Mouse (Mus musculus) kidney, postnatal 0 days (tissue): ENCODE data around the gene 1110059E24Rik. TPM values are rescaled to one million over a fixed set of nuclear protein-coding genes. Genes with fewer than 3 reads are reported as not detected.
"Not testable (repeated sequence)": the region's sequence is repeated elsewhere in the genome, so short reads cannot be mapped to it uniquely, and the experiment has no call there.

Experiments used
- ATAC-seq: fragments of 200-750 bp; cut with Nextera tagmentation; replicated peaks from 2 replicates; pipeline ENCODE4 v1.8.0; 2017; ENCODE audit warnings: low read depth, moderate number of reproducible peaks, moderate TSS enrichment, moderate library complexity; ENCODE audit not compliant: low FRiP score
- DNase-seq: peaks from one replicate; pipeline ENCODE4 v3.0.0-alpha.2; 2016; ENCODE audit warnings: low spot score
- H3K27ac ChIP-seq: fragments of 300-500 bp; sonication (generic); 2 replicates; pipeline ENCODE4 v1.5.1; 2014; ENCODE audit warnings: mild to moderate bottlenecking
- H3K27me3 ChIP-seq: fragments of 300-500 bp; sonication (generic); 2 replicates; pipeline ENCODE4 v1.6.1; 2014; ENCODE audit warnings: low read length, mixed read lengths; ENCODE audit not compliant: insufficient read depth
- H3K36me3 ChIP-seq: fragments of 300-500 bp; sonication (generic); 2 replicates; pipeline ENCODE4 v1.6.1; 2014; ENCODE audit warnings: low read length, mixed read lengths; ENCODE audit not compliant: insufficient read depth
- H3K4me1 ChIP-seq: fragments of 300-500 bp; sonication (generic); replicated peaks from 2 replicates; pipeline ENCODE4 v1.6.1; 2014; ENCODE audit warnings: antibody characterized with exemption, low read length, mixed read lengths; ENCODE audit not compliant: insufficient read depth
- H3K4me2 ChIP-seq: fragments of 300-500 bp; sonication (generic); 2 replicates; pipeline ENCODE4 v1.6.1; 2014; ENCODE audit warnings: mild to moderate bottlenecking, low read length, moderate library complexity, mixed read lengths
- H3K4me3 ChIP-seq: fragments of 300-500 bp; sonication (generic); replicated peaks from 2 replicates; pipeline ENCODE4 v1.5.1; 2014; ENCODE audit warnings: low read depth, low read length
- H3K9ac ChIP-seq: fragments of 300-500 bp; sonication (generic); 2 replicates; pipeline ENCODE4 v1.6.1; 2014; ENCODE audit warnings: low read depth, low read length
- H3K9me3 ChIP-seq: fragments of 300-500 bp; sonication (generic); replicated peaks from 2 replicates; pipeline ENCODE4 v1.6.1; 2016; ENCODE audit warnings: low read length, inconsistent platforms, mixed read lengths
- CTCF ChIP-seq: IDR thresholded peaks from 2 replicates; pipeline ENCODE4 v1.5.1; 2016; ENCODE audit warnings: antibody characterized with exemption, low read depth, mild to moderate bottlenecking, moderate library complexity
- WGBS: fragments of 180-500 bp; shearing (Covaris S2); extraction: QIAGEN DNeasy Blood & Tissue Kit; methylation state at CpG from one replicate; pipeline ENCODE4 v1.1.7; 2014; 5-methylcytosine and 5-hydroxymethylcytosine counted together
- polyA plus RNA-seq: library from polyadenylated mRNA; unstranded; fragments of >200 nt; fragmentation: Nextera tagmentation; extraction: Ambion mirVana; gene quantifications from 2 replicates; pipeline ENCODE4 v1.2.1, GENCODE M21; 2015

The 1110059E24Rik gene
- polyA plus RNA-seq, 1 experiment from 2014 or later, result 59.0 TPM

DNA sequence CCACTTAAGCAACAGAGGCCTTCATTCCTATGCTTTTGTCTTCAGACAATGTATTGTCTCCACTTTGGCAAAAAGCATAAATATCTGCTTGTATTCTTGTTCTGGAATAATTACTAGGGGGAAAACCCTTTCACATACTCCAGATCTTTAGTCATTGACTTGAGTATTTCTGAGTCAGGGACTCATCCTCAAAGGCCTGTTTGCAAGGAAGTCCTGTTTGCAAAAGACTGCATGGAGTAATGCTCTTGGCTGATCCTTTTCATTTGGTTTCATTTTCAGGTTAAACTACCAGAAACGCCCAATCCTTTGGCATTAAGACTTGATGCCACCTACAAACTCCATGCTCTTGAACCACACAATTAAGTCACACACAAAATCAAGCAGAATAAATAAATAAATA is 8.8 kb downstream of the 1110059E24Rik start:
- TF ChIP-seq CTCF, result no peak
- Histone ChIP-seq H3K4me3 (no peak overlapping the region), H3K9me3 (no peaks in the 10 kb centered on the region), H3K27ac (no peak overlapping the region), H3K36me3 (no peaks in the 10 kb centered on the region), H3K4me2 (no peak overlapping the region), H3K4me1 (0 out of 2 replicates have a peak, but pooled peaks cover 3% of the 10 kb centered on the region), H3K9ac (no peak overlapping the region), H3K27me3 (no peaks in the 10 kb centered on the region)
- 91% methylated on average over 1 of the region's 1 CpGs for WGBS
- no peak for DNase-seq
- ATAC-seq, result no peak

DNA sequence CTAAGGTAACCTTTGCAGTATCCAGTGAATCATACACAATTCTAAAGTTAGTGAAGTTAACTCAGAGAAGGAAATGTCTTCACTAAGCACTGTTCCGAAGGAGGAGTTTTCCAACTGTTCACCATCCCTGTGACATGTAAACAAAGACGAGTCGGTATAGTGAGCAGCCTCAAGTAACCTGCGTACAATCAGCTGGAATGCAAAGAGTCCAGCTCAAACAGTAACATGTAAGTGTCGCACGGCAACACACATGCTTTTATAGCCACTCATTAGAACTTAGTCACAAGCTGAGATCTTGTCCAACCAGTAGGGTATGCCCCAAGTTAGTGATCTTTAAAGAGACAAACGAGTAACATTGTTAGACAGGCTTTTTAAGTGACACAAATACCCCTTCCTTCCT is 15.1 kb downstream of the 1110059E24Rik start:
- no peak for TF ChIP-seq CTCF
- DNase-seq (no peak), ATAC-seq (no peak)
- Histone ChIP-seq H3K4me2 (no peak overlapping the region), H3K9ac (no peak overlapping the region), H3K27ac (no peak overlapping the region), H3K4me1 (0 out of 2 replicates have a peak, but pooled peaks cover 3% of the 10 kb centered on the region), H3K9me3 (no peaks in the 10 kb centered on the region), H3K27me3 (no peaks in the 10 kb centered on the region), H3K4me3 (no peak overlapping the region), H3K36me3 (no peaks in the 10 kb centered on the region)
- 22% methylated on average over 7 of the region's 7 CpGs for WGBS

DNA sequence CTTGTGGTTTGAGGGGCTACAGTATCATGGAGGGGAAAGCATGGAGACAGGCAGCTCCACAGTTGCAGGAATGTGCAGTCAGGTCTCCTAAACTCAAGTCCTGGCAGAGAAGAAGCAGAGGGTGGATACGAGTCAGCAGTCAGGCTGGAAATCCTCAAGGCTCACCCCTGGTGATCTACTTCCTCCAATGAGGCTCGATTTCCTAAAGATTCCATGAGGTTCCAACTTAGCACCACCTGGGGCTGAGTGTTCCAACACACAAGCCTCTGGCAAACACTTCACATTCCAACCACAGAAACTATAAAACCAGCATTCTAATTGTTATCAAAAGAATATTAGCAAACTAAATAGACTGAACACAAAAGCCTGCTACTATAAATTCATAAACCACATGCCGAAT is 15.9 kb downstream of the 1110059E24Rik start:
- H3K36me3 ChIP-seq, result no peaks in the 10 kb centered on the region
- H3K4me2 ChIP-seq, result no peak overlapping the region
- 73% methylated on average over 3 of the region's 3 CpGs for WGBS
- 0 out of 2 replicates have a peak, but pooled peaks cover 3% of the 10 kb centered on the region for H3K4me1 ChIP-seq
- ATAC-seq (no peak), DNase-seq (no peak)
- H3K9ac ChIP-seq, result no peak overlapping the region
- H3K4me3 ChIP-seq, result no peak overlapping the region
- H3K27me3 ChIP-seq, result no peaks in the 10 kb centered on the region
- no peak overlapping the region for H3K27ac ChIP-seq
- no peaks in the 10 kb centered on the region for H3K9me3 ChIP-seq
- TF ChIP-seq CTCF, result no peak

DNA sequence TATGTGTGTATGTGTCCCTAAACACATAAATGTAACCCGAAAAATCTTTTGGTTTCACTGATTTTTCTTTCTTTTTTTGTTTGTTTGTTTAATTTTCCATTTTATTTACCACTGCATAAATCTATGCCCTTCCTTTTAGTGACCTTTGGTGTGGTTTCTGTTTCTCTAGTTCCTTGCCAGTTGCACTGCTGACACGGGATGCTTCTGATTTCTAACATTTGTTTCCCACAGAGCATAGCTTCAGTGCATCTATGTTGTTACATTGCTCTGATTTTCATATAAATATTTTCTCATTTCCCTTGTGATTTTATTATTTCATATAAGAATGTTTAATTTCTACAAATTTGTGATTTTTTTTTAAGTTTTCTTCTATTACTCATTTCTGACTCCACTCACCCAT is 17.4 kb downstream of the 1110059E24Rik start:
- WGBS, result 81% methylated on average over 2 of the region's 2 CpGs
- TF ChIP-seq CTCF, result no peak

GRCm38 (mm10) chr19:21630656-21631331 is 22.0 kb downstream of the 1110059E24Rik start:
- H3K36me3 ChIP-seq, result no peaks in the 10 kb centered on the region
- no peak overlapping the region for H3K27ac ChIP-seq
- H3K9me3 ChIP-seq, result no peaks in the 10 kb centered on the region
- DNase-seq (no peak), ATAC-seq (no peak)
- no peak overlapping the region for H3K9ac ChIP-seq
- H3K4me2 ChIP-seq, result no peak overlapping the region
- no peaks in the 10 kb centered on the region for H3K4me1 ChIP-seq
- no peak for TF ChIP-seq CTCF
- no peaks in the 10 kb centered on the region for H3K27me3 ChIP-seq
- WGBS, result 35% methylated on average over 14 of the region's 14 CpGs
- no peak overlapping the region for H3K4me3 ChIP-seq

More for the DNA sequence above, 17.4 kb downstream of the 1110059E24Rik start:
- DNase-seq (no peak), ATAC-seq (no peak)
- H3K27ac ChIP-seq, result no peak overlapping the region
- no peak overlapping the region for H3K4me2 ChIP-seq
- no peaks in the 10 kb centered on the region for H3K27me3 ChIP-seq
- no peaks in the 10 kb centered on the region for H3K9me3 ChIP-seq
- H3K4me1 ChIP-seq, result no peaks in the 10 kb centered on the region
- no peak overlapping the region for H3K4me3 ChIP-seq
- H3K9ac ChIP-seq, result no peak overlapping the region
- no peaks in the 10 kb centered on the region for H3K36me3 ChIP-seq

- no peaks in the 10 kb centered on the region for H3K36me3 ChIP-seq
- no peak for ATAC-seq
- TF ChIP-seq CTCF, result no peak
- 85% methylated on average over 1 of the region's 1 CpGs for WGBS
- no peak for DNase-seq
- H3K4me1 ChIP-seq, result no peaks in the 10 kb centered on the region
- no peak overlapping the region for H3K4me3 ChIP-seq
- no peak overlapping the region for H3K9ac ChIP-seq
- no peaks in the 10 kb centered on the region for H3K9me3 ChIP-seq
- H3K27ac ChIP-seq, result no peak overlapping the region
- no peaks in the 10 kb centered on the region for H3K27me3 ChIP-seq
- H3K4me2 ChIP-seq, result no peak overlapping the region
These were observed 23.3 kb downstream of the 1110059E24Rik start for GRCm38 (mm10) chr19:21629501-21629900.

- no peak overlapping the region for H3K9ac ChIP-seq
- no peaks in the 10 kb centered on the region for H3K36me3 ChIP-seq
- no peak overlapping the region for H3K4me2 ChIP-seq
- ATAC-seq, result no peak
- no peak overlapping the region for H3K27ac ChIP-seq
- H3K4me1 ChIP-seq, result no peaks in the 10 kb centered on the region
- DNase-seq, result no peak
- no peaks in the 10 kb centered on the region for H3K27me3 ChIP-seq
- 79% methylated on average over 1 of the region's 1 CpGs for WGBS
- H3K9me3 ChIP-seq, result no peaks in the 10 kb centered on the region
- TF ChIP-seq CTCF, result no peak
- no peak overlapping the region for H3K4me3 ChIP-seq
These were observed 23.7 kb downstream of the 1110059E24Rik start for GRCm38 (mm10) chr19:21629030-21629429.

DNA sequence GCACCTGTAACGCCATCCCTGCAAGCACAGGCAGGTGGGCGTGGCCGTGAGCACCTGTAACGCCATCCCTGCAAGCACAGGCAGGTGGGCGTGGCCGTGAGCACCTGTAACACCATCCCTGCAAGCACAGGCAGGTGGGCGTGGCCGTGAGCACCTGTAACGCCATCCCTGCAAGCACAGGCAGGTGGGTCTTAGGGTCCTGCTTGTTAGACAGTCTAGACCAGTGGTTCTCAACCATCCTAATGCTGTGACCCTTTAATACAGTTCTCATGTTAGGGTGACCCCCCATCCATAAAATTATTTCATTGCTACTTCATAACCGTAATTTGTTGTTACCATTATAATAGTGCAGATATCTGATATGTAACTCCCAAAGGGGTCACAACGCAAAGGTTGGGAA is 24.3 kb downstream of the 1110059E24Rik start:
- not testable (repeated sequence) for H3K9me3 ChIP-seq, H3K4me3 ChIP-seq, H3K27ac ChIP-seq, H3K27me3 ChIP-seq, H3K4me2 ChIP-seq, DNase-seq, H3K4me1 ChIP-seq, H3K9ac ChIP-seq, ATAC-seq, H3K36me3 ChIP-seq
- WGBS, result 59% methylated on average over 9 of the region's 11 CpGs
